Mouse (Mus musculus) heart, postnatal 14 days (tissue): ENCODE results near the gene Gm10696. TPM values are rescaled to one million over a fixed set of nuclear protein-coding genes. Genes with fewer than 3 reads are reported as not detected.
"Not testable (repeated sequence)": the region's sequence is repeated elsewhere in the genome, so short reads cannot be mapped to it uniquely, and the experiment has no call there.

Source experiments
- DNase-seq, 2 experiments: peaks; one replicate each; pipeline ENCODE4 v3.0.0; 2021 to 2022
- intact Hi-C: fragments of 180-260 bp; cut with DNase I; formaldehyde crosslinking; loops from one replicate; pipeline ENCODE4 v1.15.1; 2025
- long read RNA-seq, 2 experiments: library from polyadenylated mRNA; stranded (forward); transcript quantifications; one replicate each; pipeline ENCODE4 v2.0.0; 2021
- total RNA-seq, 2 experiments: library from RNA; stranded (reverse); gene quantifications; 2 replicates each; pipeline ENCODE4 v1.2.3; 2021

Gene Gm10696
- total RNA-seq: not detected
- long read RNA-seq, experiment 1: 0 reads
- long read RNA-seq, experiment 2: 0 reads

DNA sequence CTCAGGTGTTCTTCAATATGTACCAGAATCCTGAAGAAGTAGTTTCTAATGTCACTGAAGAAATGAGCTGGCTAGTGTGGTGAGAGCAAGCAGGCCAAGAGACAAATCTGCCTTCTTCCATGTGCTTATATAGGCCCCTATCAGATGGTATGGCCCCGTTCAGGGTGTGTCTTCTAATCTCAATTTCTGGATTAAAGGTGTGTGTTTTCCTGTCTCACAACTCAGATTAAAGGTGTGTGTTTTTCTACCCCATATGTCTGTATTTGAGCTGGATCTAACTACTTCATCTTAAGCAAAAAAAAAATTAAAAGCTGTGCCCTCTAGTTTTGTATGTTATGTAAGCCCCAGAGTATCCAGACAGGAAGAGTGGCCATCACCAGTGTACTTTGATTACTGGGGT lies at the start of gene Gm10696:
Gene Gm10696, minus strand, starts transcription at position 101 of the 400 bp plus-strand sequence.
- intact Hi-C loops, DNase-seq: not testable (repeated sequence)

DNA sequence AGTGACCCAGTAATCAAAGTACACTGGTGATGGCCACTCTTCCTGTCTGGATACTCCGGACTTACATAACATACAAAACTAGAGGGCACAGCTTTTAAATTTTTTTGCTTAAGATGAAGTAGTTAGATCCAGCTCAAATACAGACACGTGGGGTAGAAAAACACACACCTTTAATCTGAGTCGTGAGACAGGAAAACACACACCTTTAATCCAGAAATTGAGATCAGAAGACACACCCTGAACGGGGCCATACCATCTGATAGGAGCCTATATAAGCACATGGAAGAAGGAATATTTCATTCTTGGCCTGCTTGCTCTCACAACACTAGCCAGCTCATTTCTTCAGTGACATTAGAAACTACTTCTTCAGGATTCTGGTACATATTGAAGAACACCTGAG lies 18.4 kb upstream of the Gm10696 start, which contains the start of gene Gm5286:
Gene Gm5286, plus strand, starts transcription at position 301 of the 400 bp plus-strand sequence.
- intact Hi-C loops, DNase-seq: not testable (repeated sequence)

DNA sequence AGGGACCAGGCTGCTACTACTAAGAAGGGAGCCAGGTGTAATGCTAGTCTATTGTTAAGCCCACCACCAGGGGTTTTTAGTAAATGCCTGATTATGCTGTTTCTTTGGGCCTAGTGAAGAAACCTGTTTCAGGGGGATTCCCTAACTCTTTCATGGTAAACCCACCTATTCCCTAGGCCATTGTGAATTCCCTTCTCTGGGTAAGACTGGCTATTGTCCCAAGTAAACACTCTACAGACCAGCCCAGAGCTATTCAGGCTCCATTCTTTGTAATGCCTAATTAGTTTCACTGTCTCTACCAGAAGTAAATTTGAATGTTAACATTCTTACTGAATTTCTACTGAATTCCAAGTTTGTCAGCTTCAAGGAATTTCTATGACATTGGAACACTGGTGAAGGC lies 10.6 kb downstream of the Gm10696 start:
- intact Hi-C loops, DNase-seq: not testable (repeated sequence)

Other genes with a start within 250 kb of the Gm10696 start
- not detected for gene Gm9117, start 234.7 kb downstream of the Gm10696 start, total RNA-seq
- not detected for gene Tdpoz5, start 216.9 kb downstream of the Gm10696 start, total RNA-seq
- not detected for gene Gm9125, start 123.3 kb downstream of the Gm10696 start, total RNA-seq
- not detected for gene Gm10697, start 105.5 kb downstream of the Gm10696 start, total RNA-seq
- gene Gm5286, start 18.5 kb upstream of the Gm10696 start, total RNA-seq: not detected
- gene Gm4778, start 85.8 kb upstream of the Gm10696 start, total RNA-seq: not detected
- 10 to 100 TPM; 12.6 to 14.9 TPM for gene Them4, start 131.9 kb upstream of the Gm10696 start, total RNA-seq
- gene Them5, start 163.9 kb upstream of the Gm10696 start, total RNA-seq: not detected
- under 1 TPM in 1 of 2 experiments, not detected in 1; 0.29 TPM for gene C2cd4d, start 184.2 kb upstream of the Gm10696 start, total RNA-seq
- gene Rorc, start 194.6 kb upstream of the Gm10696 start, total RNA-seq: 10 to 100 TPM; 29.6 to 33.1 TPM
- under 1 TPM; 0.14 to 0.37 TPM for gene Lingo4, start 220.3 kb upstream of the Gm10696 start, total RNA-seq
- gene Tdrkh, start 235.1 kb upstream of the Gm10696 start, total RNA-seq: 1 to 10 TPM; 3.8 to 4.8 TPM